In the genomic region with DNA sequence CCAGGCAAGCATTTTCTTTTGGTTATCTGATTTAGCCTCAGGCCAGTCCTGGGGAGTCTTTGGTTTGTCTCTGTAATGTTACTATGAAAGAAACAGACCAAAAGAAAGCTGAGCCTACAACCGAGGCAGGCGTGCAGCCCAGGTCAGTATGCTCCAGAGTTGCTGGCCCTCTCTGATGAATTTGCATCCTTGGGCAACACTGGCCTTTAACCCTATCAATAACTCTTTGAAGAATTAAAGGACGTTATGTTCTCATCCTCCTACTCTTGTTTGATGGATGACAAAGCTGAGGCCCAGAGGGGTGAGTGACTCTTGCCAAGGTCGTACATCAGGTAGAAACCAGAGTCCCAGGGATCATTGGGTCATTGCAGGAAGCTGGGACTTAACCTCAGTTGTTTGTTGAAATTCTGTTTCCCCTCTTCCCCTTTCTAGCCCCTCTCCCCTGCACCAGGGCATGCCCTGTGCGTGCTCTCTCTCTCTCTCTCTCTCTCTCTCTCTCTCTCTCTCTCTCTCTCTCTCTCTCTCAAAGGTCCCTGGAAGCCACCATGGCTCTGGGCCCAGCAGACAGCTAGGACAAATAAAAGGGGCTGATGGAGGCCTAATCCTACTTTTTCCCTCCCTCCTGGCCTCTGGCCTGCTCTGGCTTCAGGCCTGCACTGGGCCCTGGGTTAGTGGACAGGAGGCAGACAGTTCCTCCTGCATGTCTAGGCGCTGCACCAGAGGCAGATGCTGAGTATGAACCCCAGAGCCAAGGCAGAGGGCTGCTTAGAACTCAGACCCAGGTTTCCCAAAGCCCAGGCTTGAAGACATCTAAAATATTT, we compare ENCODE assay signal across 9 mouse cellular contexts. TPM values are rescaled to one million over a fixed set of nuclear protein-coding genes. Genes with fewer than 3 reads are reported as not detected.
DNase-seq lines count a peak whose midpoint lies in the region; ATAC-seq and TF ChIP-seq lines count a peak whose summit lies in the region.
"Had no signal": no experiment of that assay in that cellular context is flagged by ENCODE, and none has a peak within 500 bp of the region (broad histone marks: within the 10 kb centered on the region; RNA-seq: fewer than 3 reads in every experiment).

No protein-coding gene starts in this region.

- no peaks in the 10 kb centered on the region for H3K36me3 ChIP-seq in intestine, embryonic 14.5 days (ENCODE audit: control insufficient read depth, insufficient read depth, low read length)
- 0 out of 2 replicates have a peak, but pooled peaks cover 4% of the 10 kb centered on the region for H3K36me3 ChIP-seq in stomach, embryonic 15.5 days

- H3K4me2 ChIP-seq in intestine, embryonic 14.5 days (ENCODE audit: low read length): peak overlapping the region; percentile 37
- H3K4me2 ChIP-seq in stomach, embryonic 15.5 days: peak overlapping the region; percentile 94

- intact Hi-C loops in gastrocnemius, postnatal 14 days (cut with DNase I; ENCODE audit: low total_unique reads): no loop called here

- no peak overlapping the region for H3K9ac ChIP-seq in intestine, embryonic 14.5 days (ENCODE audit: low read length)
- no peak overlapping the region for H3K9ac ChIP-seq in stomach, embryonic 15.5 days

- WGBS in intestine, embryonic 14.5 days: 37% methylated on average over 6 of the region's 6 CpGs
- 42% methylated on average over 6 of the region's 6 CpGs for WGBS in stomach, embryonic 15.5 days

- peaks cover 12% of the 10 kb centered on the region for H3K4me1 ChIP-seq in intestine, embryonic 14.5 days (replicated peaks; ENCODE audit: control insufficient read depth, insufficient read depth, low read length)
- peaks cover 42% of the 10 kb centered on the region for H3K4me1 ChIP-seq in stomach, embryonic 15.5 days

- 0 out of 2 replicates have a peak overlapping the region, but pooled peaks have one; percentile 32 for H3K27ac ChIP-seq in layer of hippocampus, adult 2 months
- no peak overlapping the region for H3K27ac ChIP-seq in intestine, embryonic 14.5 days (ENCODE audit: low read depth)
- H3K27ac ChIP-seq in stomach, embryonic 15.5 days: peak overlapping the region; percentile 61; the same call in 1 of the 2 replicates

- H3K4me3 ChIP-seq in layer of hippocampus, adult 2 months: no peak overlapping the region
- no peak overlapping the region for H3K4me3 ChIP-seq in intestine, embryonic 14.5 days (ENCODE audit: low read depth, low read length)
- peak overlapping the region; percentile 80; the same call in 1 of the 2 replicates for H3K4me3 ChIP-seq in stomach, embryonic 15.5 days (replicated peaks)

- TF ChIP-seq CTCF in layer of hippocampus, adult 2 months (conservative IDR thresholded peaks at IDR 0.05): no peak

- peaks cover 2% of the 10 kb centered on the region; the same call in 1 of the 2 replicates for H3K27me3 ChIP-seq in intestine, embryonic 14.5 days (replicated peaks; ENCODE audit: control insufficient read depth, insufficient read depth, low read length)
- no peaks in the 10 kb centered on the region for H3K27me3 ChIP-seq in stomach, embryonic 15.5 days (replicated peaks)

- peak; percentile 46 for DNase-seq in gastrocnemius, postnatal 14 days
- DNase-seq in gastrocnemius, adult 18-20 months (ENCODE audit: low spot score): no peak
- DNase-seq in layer of hippocampus, adult 2 months (ENCODE audit: low spot score in 2 of 2): no peak
- no peak for DNase-seq in layer of hippocampus, adult 9-10 months (ENCODE audit: low spot score)
- no peak for DNase-seq in intestine, embryonic 14.5 days (ENCODE audit: low spot score)
- no peak for DNase-seq in thymus, postnatal 36 days
- DNase-seq: lung, postnatal 36 days had no signal

- ATAC-seq in intestine, embryonic 14.5 days (replicated peaks; ENCODE audit: low FRiP score, low TSS enrichment, low read depth): no peak
- ATAC-seq in stomach, embryonic 15.5 days (ENCODE audit: insufficient read depth, low FRiP score, low read depth): no peak
- ATAC-seq: inflammation-experienced regulatory T-cells, adult 6 months had no signal

- no peaks in the 10 kb centered on the region for H3K9me3 ChIP-seq in intestine, embryonic 14.5 days (ENCODE audit: control insufficient read depth, low read length)
- H3K9me3 ChIP-seq in stomach, embryonic 15.5 days: no peaks in the 10 kb centered on the region

RNA-seq across cellular contexts. Expression of a gene that starts 7.5 kb away (rescaled TPM):
- total RNA-seq in gastrocnemius, postnatal 14 days (2021): 10 to 100 TPM; 19.1 to 19.9 TPM
- 10 to 100 TPM; 40.4 to 41.1 TPM for total RNA-seq in gastrocnemius, adult 18-20 months (2021)
- total RNA-seq in layer of hippocampus, adult 2 months (2021): 10 to 100 TPM; 23.6 to 24.6 TPM
- 123 and 134 TPM in 2 replicates for polyA plus RNA-seq in intestine, embryonic 14.5 days (2014; fragmentation: Nextera tagmentation; extraction: Ambion mirVana)
- 112 and 127 TPM in 2 replicates for polyA plus RNA-seq in stomach, embryonic 15.5 days (2015; fragmentation: Nextera tagmentation; extraction: Ambion mirVana)

RNA-seq across cellular contexts. Expression of a gene that starts 22.3 kb away (rescaled TPM):
- 1 to 10 TPM; 5.7 to 7.3 TPM for total RNA-seq in gastrocnemius, postnatal 14 days (2021)
- total RNA-seq in gastrocnemius, adult 18-20 months (2021): 1 to 10 TPM; 6.5 to 8.9 TPM
- 10 to 100 TPM; 37.9 to 47.8 TPM for total RNA-seq in layer of hippocampus, adult 2 months (2021)
- 12.7 and 16.7 TPM in 2 replicates for polyA plus RNA-seq in intestine, embryonic 14.5 days (2014; fragmentation: Nextera tagmentation; extraction: Ambion mirVana)
- polyA plus RNA-seq in stomach, embryonic 15.5 days (2015; fragmentation: Nextera tagmentation; extraction: Ambion mirVana): 15.4 and 16.2 TPM in 2 replicates

RNA-seq across cellular contexts. Expression of a gene that starts 23.5 kb away (rescaled TPM):
- 10 to 100 TPM; 19.5 to 21.0 TPM for total RNA-seq in gastrocnemius, postnatal 14 days (2021)
- total RNA-seq in gastrocnemius, adult 18-20 months (2021): 10 to 100 TPM; 18.6 to 21.4 TPM
- total RNA-seq in layer of hippocampus, adult 2 months (2021): 10 to 100 TPM; 19.2 to 20.0 TPM
- 70.1 and 72.1 TPM in 2 replicates for polyA plus RNA-seq in intestine, embryonic 14.5 days (2014; fragmentation: Nextera tagmentation; extraction: Ambion mirVana)
- 88.7 and 92.5 TPM in 2 replicates for polyA plus RNA-seq in stomach, embryonic 15.5 days (2015; fragmentation: Nextera tagmentation; extraction: Ambion mirVana)
